Mouse (Mus musculus) spleen, adult 2 months (tissue): Measurements from ENCODE around the gene Pbp2.

Experiments
- CTCF ChIP-seq: fragments of 200-500 bp; IDR thresholded peaks from 2 replicates; pipeline ENCODE4 v1.5.1; 2011; ENCODE audit warnings: mild to moderate bottlenecking, inconsistent platforms; ENCODE audit not compliant: insufficient read depth, insufficient read length, insufficient replicate concordance; ENCODE audit errors: extremely low read depth
- POLR2A ChIP-seq: fragments of 200-500 bp; IDR thresholded peaks from 2 replicates; pipeline ENCODE4 v1.6.1; 2011; ENCODE audit warnings: low read depth, low read length, inconsistent platforms

- no peak for TF ChIP-seq CTCF
- no peak for TF ChIP-seq POLR2A
Measured at GRCm38 (mm10) chr6:135278302-135278701, 31.9 kb downstream of the Pbp2 start.
